Mouse (Mus musculus) heart, adult 10 weeks (tissue): ENCODE measurements around the gene Fam178b. TPM values are rescaled to one million over a fixed set of nuclear protein-coding genes. Genes with fewer than 3 reads are reported as not detected.

ENCODE experiments used
- polyA plus RNA-seq: library from polyadenylated mRNA; stranded (reverse); fragments of 350-450 nt; fragmentation: Illumina TruSeq; extraction: RNeasy Lipid Tissue Mini Kit (QIAGEN cat#74804); gene quantifications from one replicate; pipeline ENCODE4 v1.2.3, GENCODE M21; 2014; ENCODE audit warnings: low read depth, low replicate concordance

Fam178b gene
- polyA plus RNA-seq, result not detected

DNA sequence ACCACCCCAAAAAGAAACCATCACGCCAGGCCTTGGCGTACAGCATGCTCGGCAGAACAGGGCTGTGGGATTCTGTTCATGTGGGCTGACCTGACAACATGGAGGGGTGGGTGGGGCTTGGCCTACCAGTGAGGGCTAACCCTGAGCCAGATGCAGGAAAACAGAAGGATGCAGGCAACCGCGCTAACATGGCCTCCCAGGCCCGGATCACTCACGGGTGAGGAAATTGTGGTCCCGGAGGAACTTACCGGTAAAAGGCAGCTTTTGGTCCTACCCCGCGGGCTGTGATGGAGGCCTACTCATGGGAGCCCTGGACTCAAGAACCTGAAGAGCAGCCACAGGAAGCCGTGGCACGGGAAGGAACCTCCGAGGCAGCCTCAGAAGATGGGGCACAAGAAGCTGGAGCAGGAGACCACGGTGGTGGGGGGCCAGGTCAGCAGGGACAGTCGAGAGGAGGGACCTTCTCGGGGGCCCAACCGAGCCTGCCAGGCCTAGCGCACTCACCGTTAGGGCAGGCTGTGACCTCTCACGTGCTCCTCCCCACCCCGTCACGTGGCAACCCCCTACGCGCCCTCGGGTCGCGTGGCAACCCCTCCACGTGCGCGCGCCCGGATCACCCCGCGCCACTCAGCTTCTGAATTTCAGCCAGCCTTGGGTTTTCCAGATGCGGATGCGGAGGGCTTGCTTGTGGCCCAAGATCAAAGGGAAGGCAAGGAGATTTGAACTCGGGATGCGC, at the start of gene Fam178b:
TSS of gene Fam178b (minus strand) at position 564 of the 736 bp plus-strand sequence.

DNA sequence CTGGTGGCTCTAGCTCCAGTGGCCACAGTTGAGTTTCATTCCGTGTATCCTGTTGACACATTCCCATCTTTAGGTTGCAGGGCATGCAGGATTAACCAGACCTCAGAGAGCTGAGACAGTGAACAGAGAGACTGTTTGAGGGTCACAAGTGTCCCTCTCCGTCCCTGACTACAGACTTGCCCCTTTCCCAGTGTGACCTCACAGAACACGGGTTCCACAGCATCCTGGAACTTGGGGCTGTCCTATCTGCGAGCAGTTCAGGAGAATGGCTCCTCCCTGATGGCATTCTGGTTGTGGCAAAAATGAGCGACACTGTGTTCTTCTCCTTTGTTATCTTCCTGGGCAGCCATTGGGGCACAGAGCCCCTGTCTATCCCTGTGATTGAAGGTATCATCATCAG, 31.3 kb upstream of the Fam178b start, which contains the start of gene Actr1b:
TSS of gene Actr1b (minus strand) at position 112 of the 400 bp plus-strand sequence.

DNA sequence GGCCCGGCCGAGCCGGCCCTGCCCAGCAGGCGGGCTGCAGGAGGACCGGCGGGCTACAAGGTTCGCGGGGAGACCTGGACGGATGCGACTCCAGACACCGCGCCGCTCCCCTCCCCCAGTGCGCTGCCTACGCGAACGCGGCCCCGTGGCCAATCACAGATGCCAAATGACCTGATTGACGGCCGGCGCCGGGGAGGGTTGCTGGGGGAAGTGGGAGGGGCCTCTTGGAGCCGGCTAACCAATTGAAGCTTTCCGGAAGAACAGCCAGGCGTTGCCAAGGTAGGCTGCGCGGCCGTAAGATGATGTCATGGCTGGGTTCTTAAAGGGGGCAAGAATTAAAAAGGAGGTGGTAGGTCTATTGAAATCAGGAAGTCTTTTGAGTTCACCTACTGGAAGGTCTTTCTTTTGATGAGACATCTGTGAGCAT, 26.9 kb upstream of the Fam178b start, which contains the start of gene 4933424G06Rik:
TSS of gene 4933424G06Rik (plus strand) at position 296 of the 427 bp plus-strand sequence.

DNA sequence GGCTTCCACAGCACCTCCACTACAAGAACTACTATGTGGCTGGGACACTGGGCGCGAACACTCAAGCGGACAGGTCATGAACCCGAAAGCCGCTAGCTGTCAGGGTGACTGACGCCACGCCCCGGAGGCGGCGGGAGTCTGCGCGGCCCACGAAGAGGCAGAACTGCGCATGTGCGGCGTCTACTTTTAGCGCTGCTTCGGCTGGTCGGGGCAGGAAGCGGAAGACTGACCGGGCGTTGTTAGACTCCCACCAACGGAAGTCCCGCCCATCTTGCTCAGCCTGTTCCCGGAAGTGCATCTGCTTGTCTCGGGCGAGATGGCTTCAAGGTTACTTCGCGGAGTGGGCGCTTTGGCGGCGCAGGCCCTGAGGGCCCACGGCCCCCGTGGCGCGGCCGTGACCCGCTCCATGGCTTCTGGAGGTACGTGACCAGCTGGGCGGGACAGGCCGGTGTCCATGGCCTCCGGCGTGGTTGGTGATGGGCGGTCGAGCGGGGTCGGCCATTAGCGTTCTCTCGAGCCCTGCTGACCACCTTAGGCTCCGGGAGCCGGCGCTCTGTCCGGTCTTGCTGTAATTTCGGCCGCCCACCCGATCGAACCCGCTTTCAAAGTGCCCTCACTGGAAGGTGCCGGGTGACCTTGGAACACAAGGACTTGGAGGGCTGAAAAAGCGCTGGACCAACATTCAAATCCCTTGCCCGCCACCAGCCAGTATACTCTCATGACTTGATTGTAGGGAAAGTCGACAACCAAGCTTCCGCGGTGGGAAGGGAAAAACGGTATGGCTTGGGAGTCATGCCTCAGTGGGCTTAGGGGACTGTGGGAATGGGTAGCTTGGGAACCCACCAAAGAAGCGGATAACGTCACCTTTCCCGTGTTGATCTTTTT, 8.5 kb upstream of the Fam178b start, which contains the start of gene Cox5b:
TSS of gene Cox5b (plus strand) at position 179 of the 885 bp plus-strand sequence.

DNA sequence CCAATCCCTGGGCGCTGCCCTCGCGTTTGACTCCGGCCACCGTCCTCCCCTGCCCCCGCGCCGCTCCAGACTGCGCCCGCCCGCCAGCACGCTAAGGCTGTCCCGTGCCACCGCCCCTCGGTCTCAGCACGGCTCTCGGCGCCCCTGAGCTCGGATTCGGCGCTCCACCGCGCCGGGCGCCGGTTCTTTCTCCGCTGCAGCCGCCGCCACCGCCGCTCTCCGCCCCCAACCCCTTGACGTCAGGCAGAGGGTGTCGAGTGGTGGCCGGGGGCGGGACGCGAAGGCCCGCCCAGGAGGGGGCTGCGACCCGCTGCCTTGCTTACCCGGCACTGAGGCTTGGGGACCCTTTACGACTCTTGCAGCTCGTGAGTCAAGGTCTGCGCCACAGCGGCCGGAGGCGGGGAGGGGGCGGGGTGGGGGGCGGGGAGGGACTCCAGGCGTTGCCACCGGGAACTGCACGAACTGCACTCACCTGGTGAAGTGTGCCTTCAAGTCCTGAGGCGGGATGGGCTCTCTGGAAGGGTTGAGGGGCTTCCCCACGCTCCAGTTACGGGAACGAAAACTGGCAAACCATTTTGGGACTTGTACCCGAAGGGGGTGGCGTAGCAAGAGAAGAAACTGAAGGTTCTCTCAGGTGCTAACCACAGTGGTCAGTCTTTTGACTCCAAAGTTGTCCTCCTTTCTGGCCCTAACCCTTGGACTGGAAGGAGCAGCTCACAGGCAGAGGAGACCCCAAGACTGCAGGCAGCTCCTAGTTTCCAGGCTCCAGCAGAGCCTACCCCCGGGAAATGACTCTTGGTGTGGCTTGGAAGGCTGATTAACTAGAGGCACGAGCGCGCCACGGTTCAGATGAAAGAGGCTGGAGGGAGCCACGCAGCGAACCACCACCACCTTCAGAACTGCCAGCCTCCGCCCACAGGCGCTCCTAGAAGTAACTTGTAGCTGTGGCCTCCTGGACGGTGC, 124.7 kb downstream of the Fam178b start, which contains the start of gene Sema4c:
TSS of gene Sema4c (minus strand) at position 319 of the 963 bp plus-strand sequence.

DNA sequence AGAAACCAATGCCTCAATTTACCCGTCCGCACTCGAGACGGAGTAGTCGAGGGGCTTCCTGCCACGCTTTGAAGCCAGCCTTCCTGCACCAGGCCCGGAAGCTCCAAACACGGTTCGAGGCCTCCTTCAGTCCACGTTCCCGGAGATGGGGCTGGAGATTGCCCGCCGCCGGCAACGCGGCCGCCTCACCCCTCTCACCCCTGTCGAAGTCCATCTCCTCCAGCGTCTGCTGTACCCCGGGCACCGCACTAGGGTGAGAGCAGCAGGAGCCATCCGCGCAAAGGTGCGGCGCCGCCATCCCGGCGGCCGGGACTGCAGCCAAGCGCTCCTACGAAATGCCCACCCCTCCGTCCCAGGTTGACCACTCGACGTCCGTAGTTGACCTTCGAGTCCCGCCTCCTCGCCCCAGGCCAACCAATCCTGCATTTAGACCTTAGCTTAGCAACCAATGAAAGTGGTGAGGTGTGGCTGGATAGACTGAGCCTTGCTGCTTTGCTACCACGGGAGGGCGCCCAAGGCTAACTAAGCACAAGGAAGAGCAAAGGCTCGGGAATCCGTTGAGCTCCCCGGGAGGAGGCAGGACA, 136.0 kb downstream of the Fam178b start, which contains the start of gene Ankrd39:
TSS of gene Ankrd39 (minus strand) at position 558 of the 584 bp plus-strand sequence.

DNA sequence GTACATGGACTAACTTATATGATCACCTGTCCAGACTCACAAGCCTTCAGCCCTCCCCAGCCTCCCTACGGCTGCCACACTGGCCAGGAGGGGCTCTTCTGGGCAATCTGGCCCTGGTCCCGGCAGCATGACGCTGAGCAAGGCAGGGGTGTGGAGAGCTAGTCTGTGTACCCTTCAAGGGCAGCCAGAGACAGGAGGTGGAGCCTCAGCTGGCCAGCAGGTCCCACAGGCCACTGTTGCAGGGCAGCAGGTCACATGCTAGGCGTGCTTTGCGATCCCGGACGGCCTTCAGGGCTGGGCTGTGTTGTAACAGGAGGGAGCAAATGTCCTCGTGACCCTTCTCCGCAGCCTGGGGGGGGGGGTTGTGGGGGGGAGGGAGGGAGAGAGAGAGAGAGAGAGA, 143.8 kb downstream of the Fam178b start, which contains the start of gene Gm42417:
TSS of gene Gm42417 (minus strand) at position 244 of the 400 bp plus-strand sequence.

DNA sequence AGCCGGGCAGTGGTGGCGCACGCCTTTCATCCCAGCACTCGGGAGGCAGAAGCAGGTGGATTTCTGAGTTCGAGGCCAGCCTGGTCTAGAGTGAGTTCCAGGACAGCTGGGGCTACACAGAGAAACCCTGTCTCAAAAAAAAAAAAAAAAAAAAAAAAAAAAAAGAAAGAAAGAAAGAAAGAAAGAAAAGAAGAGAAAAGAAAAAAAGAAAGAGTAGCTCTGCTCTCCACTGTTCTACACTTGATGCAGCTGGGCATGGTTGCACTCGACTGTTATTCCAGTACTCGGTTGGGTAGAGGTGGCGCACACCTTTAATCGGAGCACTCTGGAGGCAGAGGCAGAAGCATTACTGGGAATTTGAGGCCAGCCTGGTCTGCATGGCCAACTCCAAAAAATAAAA, 146.2 kb downstream of the Fam178b start, which contains the start of gene Ankrd23:
TSS of gene Ankrd23 (minus strand) at position 101 of the 400 bp plus-strand sequence.

Other genes starting within 250 kb of the Fam178b start
- gene Lman2l, start 237.9 kb downstream of the Fam178b start, polyA plus RNA-seq, result 24.8 TPM
- 3.0 TPM for gene Cnnm4, start 211.6 kb downstream of the Fam178b start, polyA plus RNA-seq
- 11.7 TPM for gene Cnnm3, start 171.3 kb downstream of the Fam178b start, polyA plus RNA-seq
- gene Ankrd23, start 146.3 kb downstream of the Fam178b start, polyA plus RNA-seq, result 427 TPM
- not detected for gene Gm42417, start 143.8 kb downstream of the Fam178b start, polyA plus RNA-seq
- 8.9 TPM for gene Ankrd39, start 135.7 kb downstream of the Fam178b start, polyA plus RNA-seq
- 13.0 TPM for gene Sema4c, start 124.8 kb downstream of the Fam178b start, polyA plus RNA-seq
- gene Cox5b, start 8.3 kb upstream of the Fam178b start, polyA plus RNA-seq, result 1,949 TPM
- not detected for gene 4933424G06Rik, start 27.0 kb upstream of the Fam178b start, polyA plus RNA-seq
- gene Actr1b, start 31.2 kb upstream of the Fam178b start, polyA plus RNA-seq, result 80.8 TPM
- not detected for gene Zap70, start 78.6 kb upstream of the Fam178b start, polyA plus RNA-seq